Comparison of ENCODE assay signal across 24 mouse cellular contexts in genomic region chr11:69927501-69927900, GRCm38 (mm10). TPM values are rescaled to one million over a fixed set of nuclear protein-coding genes. Genes with fewer than 3 reads are reported as not detected.
"Had no signal": no experiment of that assay in that cellular context is flagged by ENCODE, and none has a peak within 500 bp of the region (broad histone marks: within the 10 kb centered on the region; RNA-seq: fewer than 3 reads in every experiment).

No protein-coding gene starts in this region.

- H3K27ac ChIP-seq: limb, embryonic 10.5 days; limb, embryonic 13.5 days; liver, embryonic 15.5 days; midbrain, embryonic 12.5 days; midbrain, embryonic 15.5 days; neural tube, embryonic 13.5 days had no signal

- H3K36me3 ChIP-seq: limb, embryonic 10.5 days; limb, embryonic 13.5 days; liver, embryonic 15.5 days; midbrain, embryonic 12.5 days; midbrain, embryonic 15.5 days; neural tube, embryonic 13.5 days had no signal

- H3K4me3 ChIP-seq: limb, embryonic 10.5 days; limb, embryonic 13.5 days; liver, embryonic 15.5 days; midbrain, embryonic 12.5 days; midbrain, embryonic 15.5 days; myocyte; neural tube, embryonic 13.5 days had no signal

- DNase-seq: kidney, adult 2 months; kidney, postnatal 25 days; layer of hippocampus, adult 9-11 months; lung, adult 2 months; lung, postnatal 14 days; lung, postnatal 4 days; retina, postnatal 1 day; right cerebral cortex, postnatal 25 days; spleen, adult 18-20 months; thymus, adult 2 months; thymus, postnatal 25 days had no signal

- H3K9ac ChIP-seq: limb, embryonic 13.5 days; liver, embryonic 15.5 days; midbrain, embryonic 12.5 days; midbrain, embryonic 15.5 days; neural tube, embryonic 13.5 days had no signal

- ATAC-seq: intestine, postnatal 0 days; midbrain, embryonic 15.5 days had no signal

- H3K9me3 ChIP-seq: limb, embryonic 10.5 days; limb, embryonic 13.5 days; liver, embryonic 15.5 days; midbrain, embryonic 12.5 days; midbrain, embryonic 15.5 days; neural tube, embryonic 13.5 days had no signal

- H3K27me3 ChIP-seq: limb, embryonic 13.5 days; liver, embryonic 15.5 days; midbrain, embryonic 12.5 days; midbrain, embryonic 15.5 days; neural tube, embryonic 13.5 days had no signal

- H3K4me2 ChIP-seq: limb, embryonic 13.5 days; liver, embryonic 15.5 days; midbrain, embryonic 12.5 days; midbrain, embryonic 15.5 days; neural tube, embryonic 13.5 days had no signal

RNA-seq across cellular contexts. Expression of gene Ybx2, which starts 8.1 kb away (rescaled TPM):
- total RNA-seq: liver, adult 2 months; megakaryocyte progenitor cell, adult 5-6 weeks; megakaryocyte-erythroid progenitor cell, adult 5-6 weeks; monocyte, adult 5-6 weeks; neutrophil, adult 5-6 weeks had no signal
- polyA plus RNA-seq: liver, adult 2 months; liver, embryonic 15.5 days had no signal

RNA-seq across cellular contexts. Expression of gene Slc2a4, which starts 20.5 kb away (rescaled TPM):
- total RNA-seq: megakaryocyte progenitor cell, adult 5-6 weeks; monocyte, adult 5-6 weeks; neutrophil, adult 5-6 weeks had no signal
